Mouse (Mus musculus) kidney, embryonic 15.5 days (tissue): ENCODE results near the gene Bcan. TPM values are rescaled to one million over a fixed set of nuclear protein-coding genes. Genes with fewer than 3 reads are reported as not detected.

ENCODE experiments used
- ATAC-seq: fragments of 200-750 bp; cut with Nextera tagmentation; replicated peaks from 2 replicates; pipeline ENCODE4 v1.8.0; 2017; ENCODE audit warnings: moderate TSS enrichment; ENCODE audit not compliant: low FRiP score
- H3K27ac ChIP-seq: fragments of 300-500 bp; sonication (generic); 2 replicates; pipeline ENCODE4 v1.5.1; 2015; ENCODE audit warnings: mild to moderate bottlenecking, inconsistent platforms
- H3K27me3 ChIP-seq: fragments of 300-500 bp; sonication (generic); 2 replicates; pipeline ENCODE4 v1.6.1; 2015; ENCODE audit warnings: inconsistent platforms
- H3K36me3 ChIP-seq: fragments of 300-500 bp; sonication (generic); 2 replicates; pipeline ENCODE4 v1.6.1; 2015; ENCODE audit warnings: inconsistent platforms
- H3K4me1 ChIP-seq: fragments of 300-500 bp; sonication (generic); 2 replicates; pipeline ENCODE4 v1.6.1; 2015; ENCODE audit warnings: inconsistent platforms
- H3K4me2 ChIP-seq: fragments of 300-500 bp; sonication (generic); 2 replicates; pipeline ENCODE4 v1.6.1; 2015; ENCODE audit warnings: moderate library complexity, mild to moderate bottlenecking, inconsistent platforms
- H3K4me3 ChIP-seq: fragments of 300-500 bp; sonication (generic); replicated peaks from 2 replicates; pipeline ENCODE4 v1.5.1; 2015; ENCODE audit warnings: mild to moderate bottlenecking, inconsistent platforms
- H3K9ac ChIP-seq: fragments of 300-500 bp; sonication (generic); 2 replicates; pipeline ENCODE4 v1.6.1; 2015; ENCODE audit warnings: mild to moderate bottlenecking, inconsistent platforms
- H3K9me3 ChIP-seq: fragments of 300-500 bp; sonication (generic); replicated peaks from 2 replicates; pipeline ENCODE4 v1.6.1; 2016; ENCODE audit warnings: inconsistent platforms
- WGBS: fragments of 180-500 bp; shearing (Covaris S2); methylation state at CpG from one replicate; pipeline ENCODE4 v1.1.7; 2015; ENCODE audit warnings: mixed read lengths; 5-methylcytosine and 5-hydroxymethylcytosine counted together
- polyA plus RNA-seq: library from polyadenylated mRNA; unstranded; fragments of >200 nt; fragmentation: Nextera tagmentation; extraction: Ambion mirVana; gene quantifications from 2 replicates; pipeline ENCODE4 v1.2.1, GENCODE M21; 2015

Gene Bcan
- polyA plus RNA-seq, 1 experiment from 2014 or later: 0.17 TPM

DNA sequence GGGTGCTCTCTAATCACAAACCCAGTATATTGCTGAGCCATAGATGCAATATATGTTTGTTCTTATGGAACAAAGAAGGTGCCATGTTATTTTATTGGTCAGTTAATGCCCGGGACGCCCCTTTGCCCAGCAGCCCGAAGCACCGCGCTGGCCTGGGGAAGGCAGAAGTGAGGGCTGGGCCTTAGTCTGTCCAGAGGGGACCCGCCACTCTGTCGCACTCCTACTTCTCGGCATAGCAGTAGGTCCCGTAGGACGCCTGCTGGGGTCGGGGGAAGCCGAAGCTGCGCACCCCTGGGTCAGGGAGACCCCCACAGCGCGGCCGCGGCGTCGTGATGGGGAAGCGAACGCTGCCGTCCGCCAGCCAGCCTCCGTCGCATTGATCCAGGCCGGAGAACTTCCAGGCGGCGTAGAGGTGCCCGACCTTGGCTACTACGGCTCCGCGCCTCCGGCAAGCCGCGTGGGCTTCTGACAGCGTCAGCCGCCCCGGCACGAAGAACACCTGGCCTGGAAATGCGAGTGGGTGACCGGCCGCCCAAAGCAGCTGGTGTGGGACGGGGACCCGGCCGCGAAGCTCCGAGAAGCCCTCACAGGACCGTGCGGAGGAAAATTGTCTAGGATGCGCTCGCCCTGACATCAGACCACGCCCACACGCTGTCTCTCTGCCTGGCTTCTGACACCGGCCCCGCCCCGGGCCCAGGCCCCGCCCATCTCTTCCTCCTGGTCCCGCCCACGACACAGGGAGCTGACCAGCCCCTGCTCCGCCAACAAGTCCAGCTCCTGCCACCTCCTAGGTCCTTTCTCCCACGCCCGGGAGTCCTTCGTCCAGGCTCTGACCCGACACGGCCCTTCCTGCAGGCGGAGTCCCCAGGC, 22.5 kb upstream of the Bcan start:
- peak; percentile 95 for ATAC-seq
- peaks cover 90% of the 10 kb centered on the region for H3K27me3 ChIP-seq

DNA sequence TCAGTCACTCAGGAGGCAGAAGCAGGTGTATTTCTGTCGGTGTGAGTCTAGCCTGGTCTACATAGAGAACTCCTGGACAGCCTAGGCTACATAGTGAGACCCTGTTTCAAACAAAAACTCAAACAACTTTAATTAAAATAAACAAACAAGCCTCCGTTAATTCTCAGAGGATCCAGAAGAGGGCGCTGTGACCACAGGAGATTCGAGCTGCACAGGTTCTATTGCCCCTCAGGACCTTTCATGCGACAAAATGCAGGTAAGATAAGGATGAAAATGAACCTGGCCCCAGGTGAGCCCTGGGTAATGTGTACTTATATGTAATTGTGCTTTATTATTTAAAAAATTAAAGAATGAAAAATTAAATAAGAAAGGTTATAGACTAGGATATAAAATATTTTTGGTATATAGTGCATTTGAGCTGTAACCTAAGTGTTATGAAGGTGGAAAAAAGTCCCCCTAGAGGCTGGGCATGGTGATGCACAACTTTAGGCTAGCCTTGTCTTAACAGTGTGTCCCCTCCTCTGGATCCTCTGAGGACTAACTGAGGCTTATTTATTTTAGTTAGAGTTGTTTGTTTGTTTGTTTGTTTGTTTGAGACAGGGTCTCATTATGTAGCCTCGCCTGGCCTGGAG, 10.7 kb upstream of the Bcan start:
- WGBS: 10% methylated on average over 6 of the region's 6 CpGs
- H3K36me3 ChIP-seq: no peaks in the 10 kb centered on the region
- ATAC-seq: no peak
- H3K4me3 ChIP-seq: no peak overlapping the region
- no peak overlapping the region for H3K9ac ChIP-seq
- H3K4me1 ChIP-seq: no peaks in the 10 kb centered on the region
- H3K27me3 ChIP-seq: peaks cover 40% of the 10 kb centered on the region
- H3K4me2 ChIP-seq: no peak overlapping the region
- H3K9me3 ChIP-seq: no peaks in the 10 kb centered on the region
- H3K27ac ChIP-seq: no peak overlapping the region

More for the DNA sequence above, 22.5 kb upstream of the Bcan start:
- peak overlapping the region; percentile 99 for H3K4me2 ChIP-seq
- peak overlapping the region; percentile 46 for H3K9ac ChIP-seq
- no peaks in the 10 kb centered on the region for H3K9me3 ChIP-seq
- H3K4me1 ChIP-seq: peaks cover 20% of the 10 kb centered on the region
- H3K36me3 ChIP-seq: no peaks in the 10 kb centered on the region
- H3K4me3 ChIP-seq: peak overlapping the region; percentile 58
- H3K27ac ChIP-seq: no peak overlapping the region
- WGBS: 1% methylated on average over 66 of the region's 66 CpGs

DNA sequence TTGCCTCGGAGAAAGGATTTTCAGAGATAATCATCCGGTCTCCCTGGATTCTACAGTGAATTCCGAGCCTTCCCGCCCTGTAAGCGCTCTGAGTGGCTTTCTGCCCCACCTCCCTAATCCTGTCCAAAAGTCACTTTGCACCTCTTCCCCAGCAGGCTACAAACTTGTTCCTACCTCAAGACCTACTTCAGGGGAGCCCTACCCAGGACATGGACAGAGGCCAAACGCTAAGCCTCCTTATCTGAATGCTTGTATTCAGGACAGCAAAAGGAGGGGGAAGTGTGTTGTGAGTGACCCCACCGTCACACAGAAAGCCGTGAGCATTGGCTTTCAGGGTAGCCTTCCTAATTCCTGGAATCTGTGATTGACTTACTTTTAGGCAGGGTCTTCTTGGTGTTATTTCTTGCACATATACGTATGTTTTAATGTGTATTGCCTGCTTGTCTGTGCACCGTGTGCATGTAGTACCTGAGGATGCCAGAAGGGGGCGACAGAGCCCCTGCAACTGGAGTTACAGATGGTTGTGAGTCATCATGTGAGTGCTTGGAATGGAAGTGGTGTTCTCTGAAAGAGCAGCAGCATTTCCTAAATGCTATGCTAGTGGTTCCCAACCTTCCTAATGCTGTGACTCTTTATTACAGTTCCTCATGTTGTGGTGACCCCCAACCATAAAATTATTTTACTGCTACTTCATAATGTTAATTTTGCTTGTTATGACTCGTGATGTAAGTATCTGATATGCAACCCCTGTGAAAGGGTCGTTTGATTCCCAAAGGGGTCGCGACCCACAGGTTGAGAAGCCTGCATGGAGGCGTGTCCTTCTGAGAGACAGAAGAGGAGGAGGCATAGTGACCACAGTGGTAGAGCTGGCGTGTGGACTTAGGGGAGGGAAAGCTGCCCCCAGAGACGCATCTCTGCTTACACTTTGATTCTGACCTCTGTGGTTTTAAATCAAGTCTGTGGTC, 6.1 kb upstream of the Bcan start:
- Histone ChIP-seq H3K27ac (no peak overlapping the region), H3K36me3 (no peaks in the 10 kb centered on the region), H3K9ac (no peak overlapping the region), H3K27me3 (peaks cover 70% of the 10 kb centered on the region), H3K4me3 (no peak overlapping the region), H3K4me2 (no peak overlapping the region), H3K4me1 (no peaks in the 10 kb centered on the region), H3K9me3 (no peaks in the 10 kb centered on the region)
- no peak for ATAC-seq
- 66% methylated on average over 18 of the region's 18 CpGs for WGBS

GRCm38 (mm10) chr3:88002291-88002976, 2.4 kb upstream of the Bcan start:
- H3K9me3 ChIP-seq: no peaks in the 10 kb centered on the region
- H3K36me3 ChIP-seq: no peaks in the 10 kb centered on the region
- WGBS: 2% methylated on average over 17 of the region's 17 CpGs
- peaks cover 19% of the 10 kb centered on the region for H3K4me1 ChIP-seq
- no peak overlapping the region for H3K9ac ChIP-seq
- H3K27me3 ChIP-seq: peaks cover 83% of the 10 kb centered on the region
- H3K27ac ChIP-seq: no peak overlapping the region
- no peak overlapping the region for H3K4me3 ChIP-seq
- H3K4me2 ChIP-seq: no peak overlapping the region
- ATAC-seq: no peak

GRCm38 (mm10) chr3:88000816-88001595, 976 bp upstream of the Bcan start:
- Histone ChIP-seq H3K4me3 (peak overlapping the region; percentile 41), H3K36me3 (no peaks in the 10 kb centered on the region), H3K4me1 (peaks cover 30% of the 10 kb centered on the region), H3K9me3 (no peaks in the 10 kb centered on the region), H3K9ac (no peak overlapping the region), H3K4me2 (peak overlapping the region; percentile 65; the same call in 1 of the 2 replicates), H3K27me3 (peaks cover 93% of the 10 kb centered on the region), H3K27ac (no peak overlapping the region)
- ATAC-seq: no peak
- 14% methylated on average over 11 of the region's 11 CpGs for WGBS

- H3K4me1 ChIP-seq: peaks cover 30% of the 10 kb centered on the region
- ATAC-seq: no peak
- WGBS: 1% methylated on average over 38 of the region's 38 CpGs
- H3K9ac ChIP-seq: no peak overlapping the region
- H3K36me3 ChIP-seq: no peaks in the 10 kb centered on the region
- H3K4me2 ChIP-seq: peak overlapping the region; percentile 65
- peaks cover 100% of the 10 kb centered on the region for H3K27me3 ChIP-seq
- H3K9me3 ChIP-seq: no peaks in the 10 kb centered on the region
- peak overlapping the region; percentile 41 for H3K4me3 ChIP-seq
- H3K27ac ChIP-seq: no peak overlapping the region
Measured at GRCm38 (mm10) chr3:87999243-87999895, 661 bp downstream of the Bcan start.

- no peaks in the 10 kb centered on the region for H3K36me3 ChIP-seq
- no peak for ATAC-seq
- H3K27me3 ChIP-seq: peaks cover 100% of the 10 kb centered on the region
- no peak overlapping the region for H3K9ac ChIP-seq
- H3K27ac ChIP-seq: no peak overlapping the region
- H3K4me3 ChIP-seq: no peak overlapping the region
- no peaks in the 10 kb centered on the region for H3K9me3 ChIP-seq
- WGBS: under 1% methylated on average over 7 of the region's 7 CpGs
- peaks cover 30% of the 10 kb centered on the region for H3K4me1 ChIP-seq
- H3K4me2 ChIP-seq: no peak overlapping the region
Measured at GRCm38 (mm10) chr3:87998747-87999146, 1.3 kb downstream of the Bcan start.

DNA sequence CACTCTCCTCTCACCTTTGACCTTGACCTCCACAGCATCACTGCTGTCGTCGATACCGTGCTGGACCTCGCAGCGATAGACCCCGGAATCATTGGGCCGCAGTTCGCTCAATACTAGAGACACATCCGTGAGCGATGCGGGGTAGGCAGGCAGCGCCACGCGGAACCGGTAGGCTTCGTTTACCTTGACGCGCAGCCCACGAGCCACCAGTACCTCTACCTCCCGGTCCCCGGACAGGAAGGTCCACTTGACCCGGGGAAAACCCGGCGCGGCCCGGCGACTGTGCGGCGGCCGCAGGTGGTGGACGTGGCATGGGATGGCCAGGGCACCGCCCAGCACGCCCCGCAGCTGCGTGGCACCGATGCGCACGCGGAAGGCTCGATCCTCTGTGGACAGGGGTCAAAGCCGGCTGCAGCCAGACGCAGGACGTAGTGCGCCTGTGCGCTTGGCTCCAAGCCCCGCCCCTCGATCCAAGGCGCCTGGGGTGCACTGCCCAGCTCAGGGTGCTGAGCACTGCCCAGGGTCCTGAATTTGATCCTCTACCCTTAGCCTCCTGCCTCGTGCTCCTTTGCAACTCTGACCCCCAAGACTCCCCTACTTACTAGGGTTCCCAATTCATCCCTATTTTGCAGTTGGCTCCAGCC, 2.9 kb downstream of the Bcan start:
- 1% methylated on average over 49 of the region's 49 CpGs for WGBS
- Histone ChIP-seq H3K4me1 (peaks cover 30% of the 10 kb centered on the region), H3K4me3 (peak overlapping the region; percentile 40), H3K9me3 (no peaks in the 10 kb centered on the region), H3K4me2 (peak overlapping the region; percentile 67), H3K27me3 (peaks cover 100% of the 10 kb centered on the region), H3K27ac (no peak overlapping the region), H3K9ac (no peak overlapping the region), H3K36me3 (no peaks in the 10 kb centered on the region)
- ATAC-seq: peak; percentile 40; the same call in 1 of the 2 replicates

DNA sequence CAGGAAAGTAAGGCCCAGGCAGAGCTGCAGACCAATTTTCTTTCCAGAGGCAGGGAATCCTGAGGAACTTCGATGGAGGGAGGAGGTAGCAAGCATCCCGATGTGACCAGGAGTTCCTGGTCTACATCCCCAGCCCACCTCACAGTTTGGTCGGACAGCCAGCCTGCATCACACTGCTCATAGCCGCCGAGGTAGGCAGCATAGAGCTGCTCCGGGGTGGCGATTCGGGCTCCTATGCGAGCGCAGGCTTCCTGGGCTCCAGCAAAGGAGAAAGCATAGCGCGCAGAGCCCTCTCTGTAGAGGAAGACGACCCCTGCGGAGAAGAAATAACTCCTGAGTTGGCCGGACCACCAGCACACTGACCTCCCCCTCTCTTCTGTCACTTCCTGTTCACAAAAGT, 3.6 kb downstream of the Bcan start:
- no peaks in the 10 kb centered on the region for H3K9me3 ChIP-seq
- peaks cover 100% of the 10 kb centered on the region for H3K27me3 ChIP-seq
- no peak for ATAC-seq
- WGBS: 3% methylated on average over 15 of the region's 15 CpGs
- H3K4me3 ChIP-seq: peak overlapping the region; percentile 40; the same call in 1 of the 2 replicates
- peak overlapping the region; percentile 67 for H3K4me2 ChIP-seq
- no peak overlapping the region for H3K9ac ChIP-seq
- no peaks in the 10 kb centered on the region for H3K36me3 ChIP-seq
- peaks cover 30% of the 10 kb centered on the region for H3K4me1 ChIP-seq
- H3K27ac ChIP-seq: no peak overlapping the region

DNA sequence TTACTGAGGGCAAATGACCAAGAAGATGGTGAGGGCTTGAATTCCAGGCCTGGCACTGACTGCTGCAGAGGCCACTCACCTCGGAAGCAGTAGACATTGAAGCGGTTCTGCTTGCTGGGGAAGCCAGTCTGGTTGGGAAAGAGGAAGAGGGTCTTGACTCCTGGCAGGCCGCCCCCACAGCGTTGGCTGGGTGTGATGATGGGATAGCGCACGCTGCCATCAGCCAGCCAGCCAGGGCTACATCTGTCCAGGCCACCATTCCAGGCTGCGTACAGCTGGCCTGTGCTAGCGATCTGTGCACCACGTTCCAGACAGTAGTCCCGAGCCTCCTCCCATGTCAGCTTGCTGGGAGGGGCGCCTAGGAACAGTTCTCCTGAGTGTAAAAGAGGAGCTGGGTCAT, 4.7 kb downstream of the Bcan start:
- H3K9me3 ChIP-seq: no peaks in the 10 kb centered on the region
- no peaks in the 10 kb centered on the region for H3K36me3 ChIP-seq
- no peak overlapping the region for H3K4me3 ChIP-seq
- no peak overlapping the region for H3K9ac ChIP-seq
- 26% methylated on average over 11 of the region's 11 CpGs for WGBS
- H3K4me2 ChIP-seq: no peak overlapping the region
- ATAC-seq: no peak
- peaks cover 25% of the 10 kb centered on the region for H3K4me1 ChIP-seq
- H3K27ac ChIP-seq: no peak overlapping the region
- H3K27me3 ChIP-seq: peaks cover 100% of the 10 kb centered on the region
